Mouse (Mus musculus) mature B cell (primary cell): ENCODE data around the gene Lsamp.

Experiments used
- in situ Hi-C: fragments of 300-500 bp; cut with MboI; formaldehyde crosslinking; loops from 2 replicates; pipeline ENCODE4 v1.14.3; 2019

The Lsamp gene

DNA sequence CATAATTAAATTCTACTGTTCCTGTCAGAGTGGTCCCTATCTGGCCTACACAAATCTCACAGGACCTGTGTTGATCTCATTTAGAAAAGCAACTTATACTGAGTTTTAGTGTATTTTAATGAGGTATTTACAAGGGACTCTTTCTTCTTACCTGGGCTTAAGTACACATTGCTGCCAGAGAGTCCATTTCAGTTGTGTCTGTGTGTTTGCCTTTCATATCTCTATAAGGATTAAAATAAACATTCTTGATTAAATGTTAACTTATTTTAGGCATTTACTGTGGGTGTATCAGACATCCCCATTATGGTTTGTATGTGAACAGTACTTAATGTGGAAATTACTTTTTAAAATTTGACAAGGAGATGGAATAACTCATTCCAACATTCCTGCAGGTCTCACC lies 963.9 kb downstream of the Lsamp start:
- in situ Hi-C loops: no loop called here

DNA sequence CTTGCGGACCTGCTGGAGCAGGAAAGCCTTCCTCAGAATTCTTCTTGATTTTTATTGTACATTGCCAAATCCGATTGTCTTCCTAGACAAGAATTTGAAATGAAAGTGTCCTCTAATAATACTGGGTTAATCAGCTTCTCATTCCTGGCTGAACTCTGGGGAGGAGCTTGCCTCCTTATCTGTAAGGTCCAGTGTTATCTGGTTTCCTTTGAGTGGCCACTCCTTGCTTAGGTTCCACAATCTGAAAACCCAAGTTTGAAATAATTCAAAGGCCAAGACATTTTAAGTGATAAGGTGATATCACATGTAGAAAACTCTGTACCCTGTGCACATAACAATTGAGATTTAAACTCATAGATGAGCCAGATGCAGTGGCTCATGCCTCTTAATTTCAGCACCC lies 975.0 kb downstream of the Lsamp start:
- in situ Hi-C loops: no loop called here

DNA sequence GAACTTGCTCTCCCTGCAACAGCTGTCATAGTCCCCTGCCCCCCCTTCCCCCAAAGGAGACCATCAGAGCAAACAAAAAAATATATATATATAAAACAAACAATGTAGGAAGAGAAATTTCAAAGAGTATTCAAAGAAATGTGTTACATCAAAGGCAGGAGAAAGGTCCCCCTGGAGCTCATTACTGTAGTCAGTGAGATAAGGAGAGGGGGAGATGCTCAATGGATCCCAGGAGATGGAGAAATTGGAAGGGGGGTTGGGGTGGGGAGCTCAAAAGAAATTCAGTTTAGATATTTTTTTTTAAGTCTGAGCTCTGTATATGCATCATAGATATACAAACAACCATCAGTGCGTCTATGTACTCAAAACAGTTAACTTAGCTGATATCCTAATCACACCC lies 976.4 kb downstream of the Lsamp start:
- in situ Hi-C loops: no loop called here

DNA sequence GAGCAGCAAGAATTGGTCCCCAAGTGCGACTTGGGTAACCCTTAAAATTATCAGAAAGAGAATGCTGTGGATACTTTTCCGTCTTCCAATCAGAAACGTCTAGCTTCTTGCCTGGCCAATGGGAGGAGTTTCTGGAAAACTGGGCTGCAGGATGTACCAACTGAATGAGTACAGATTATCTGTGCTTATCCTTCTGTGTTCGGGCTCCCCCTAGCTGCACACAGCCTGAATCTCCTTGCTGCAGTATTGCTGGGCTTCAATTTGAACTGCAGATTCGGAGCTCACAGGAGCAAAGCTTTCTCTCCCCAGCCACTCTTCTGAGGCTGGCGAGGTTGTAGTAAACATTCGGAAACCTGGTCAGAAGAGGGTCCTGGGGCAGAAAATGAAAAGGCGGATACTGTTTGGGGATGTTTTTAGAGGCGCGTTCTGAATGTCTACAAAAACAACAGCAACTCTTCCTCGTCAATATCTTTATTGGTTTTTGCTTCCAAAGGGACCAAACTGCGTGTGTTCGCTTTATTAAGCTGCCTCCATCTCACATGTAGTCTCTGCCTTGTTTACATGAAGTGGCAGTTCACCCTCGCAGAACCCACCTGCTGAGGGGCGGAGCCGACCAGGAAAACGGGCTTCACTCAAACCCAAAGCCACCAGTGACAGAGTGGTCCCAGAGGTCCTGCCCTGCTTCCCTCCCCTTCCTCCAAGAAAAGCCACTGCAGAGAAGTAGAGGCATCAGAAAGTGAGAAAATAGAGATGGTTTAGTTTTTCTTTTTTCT lies 984.1 kb downstream of the Lsamp start:
- in situ Hi-C loops: no loop called here

DNA sequence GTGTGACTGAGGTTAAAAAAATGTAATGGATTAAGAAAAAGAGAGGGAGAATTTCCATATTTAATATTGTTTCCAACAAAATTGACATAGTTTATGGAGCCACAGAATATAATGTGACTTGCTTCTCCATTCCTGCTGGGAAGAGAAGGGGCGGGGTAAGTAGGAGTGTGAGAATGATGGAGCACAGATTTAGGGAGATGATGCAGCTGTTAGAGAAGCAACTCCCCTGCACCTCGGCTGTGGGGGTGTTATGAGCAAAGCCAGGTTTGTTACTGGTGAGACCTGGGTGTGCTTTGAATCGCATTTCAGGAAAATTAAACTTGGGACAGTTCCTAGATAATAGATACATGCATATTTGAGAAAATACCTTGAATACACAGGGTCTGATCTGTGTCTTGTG lies 987.2 kb downstream of the Lsamp start:
- in situ Hi-C loops: no loop called here

DNA sequence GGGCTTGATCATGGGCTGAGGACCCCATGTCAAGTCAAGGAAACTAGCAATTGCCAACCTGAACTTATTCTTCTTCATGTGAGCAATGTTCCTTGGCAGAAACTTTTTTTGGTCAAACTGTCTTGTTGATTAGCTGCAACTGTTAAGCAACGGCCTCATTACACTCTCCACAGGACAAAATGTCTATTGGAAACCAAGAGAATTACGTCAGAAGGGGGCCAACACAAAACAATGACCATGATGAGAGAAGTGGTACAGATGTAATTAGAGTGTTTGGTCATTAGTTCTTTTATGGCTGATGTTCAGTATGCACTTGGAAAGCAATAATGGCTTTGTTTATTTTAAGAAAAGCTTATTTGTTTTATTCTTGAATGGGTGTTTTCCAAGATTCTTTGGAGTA lies 989.9 kb downstream of the Lsamp start:
- in situ Hi-C loops: no loop called here

DNA sequence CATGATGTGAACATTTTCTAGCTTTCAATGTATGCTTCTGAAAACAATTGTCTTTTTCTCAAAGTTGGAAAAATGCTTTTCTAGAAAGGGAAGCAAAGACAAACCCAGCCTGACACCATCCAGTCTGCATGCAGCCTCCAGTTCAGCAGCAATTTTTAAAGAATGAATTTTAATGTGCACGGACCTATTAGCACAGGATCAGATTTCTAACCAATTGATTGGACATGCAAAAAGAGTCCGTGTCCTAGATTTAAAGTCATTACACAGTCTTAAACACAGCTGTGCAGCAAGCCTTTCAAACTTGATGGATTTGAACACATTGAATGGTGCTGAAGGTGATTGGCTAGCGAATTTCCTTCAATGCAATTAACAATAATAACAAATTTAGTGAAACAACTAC lies 998.9 kb downstream of the Lsamp start:
- in situ Hi-C loops: no loop called here

DNA sequence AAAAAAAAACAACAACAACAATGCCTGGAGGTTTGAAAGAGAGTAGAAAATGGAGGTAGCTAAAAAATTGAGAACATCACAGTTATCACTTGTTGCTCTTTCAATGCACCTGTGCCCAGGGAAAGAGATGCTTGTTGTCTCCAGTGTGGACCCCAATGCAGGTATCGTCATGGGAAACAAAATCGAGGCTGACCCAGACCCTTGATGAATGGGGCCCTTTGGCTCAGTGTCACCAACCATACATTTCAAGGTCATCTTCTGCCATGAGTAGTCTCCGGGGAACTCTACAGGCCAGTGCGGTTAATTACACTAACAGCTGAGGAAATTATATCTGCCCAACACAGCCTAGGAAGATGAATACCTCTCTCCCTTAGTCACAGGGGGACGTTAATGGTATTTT lies 1023.4 kb downstream of the Lsamp start:
- in situ Hi-C loops: no loop called here

DNA sequence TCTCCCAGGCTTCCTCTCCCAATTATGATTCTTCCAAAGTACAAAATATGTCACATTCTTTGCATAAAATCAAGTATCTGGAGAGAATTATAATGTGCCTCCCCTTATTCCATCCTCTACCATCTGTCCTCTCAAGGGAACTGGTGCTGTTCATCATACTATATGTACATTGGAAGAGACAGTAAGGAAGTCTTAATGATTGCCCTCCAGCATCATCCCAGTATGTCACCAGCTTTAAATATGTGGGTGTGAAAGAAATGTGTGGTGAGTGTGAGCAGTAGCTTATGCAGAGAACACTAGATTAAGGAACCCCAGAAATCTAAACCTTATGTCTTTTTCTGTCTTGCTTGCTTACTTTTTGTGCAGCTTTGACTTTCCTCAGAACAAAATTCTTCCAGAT lies 1050.6 kb downstream of the Lsamp start:
- in situ Hi-C loops: no loop called here

DNA sequence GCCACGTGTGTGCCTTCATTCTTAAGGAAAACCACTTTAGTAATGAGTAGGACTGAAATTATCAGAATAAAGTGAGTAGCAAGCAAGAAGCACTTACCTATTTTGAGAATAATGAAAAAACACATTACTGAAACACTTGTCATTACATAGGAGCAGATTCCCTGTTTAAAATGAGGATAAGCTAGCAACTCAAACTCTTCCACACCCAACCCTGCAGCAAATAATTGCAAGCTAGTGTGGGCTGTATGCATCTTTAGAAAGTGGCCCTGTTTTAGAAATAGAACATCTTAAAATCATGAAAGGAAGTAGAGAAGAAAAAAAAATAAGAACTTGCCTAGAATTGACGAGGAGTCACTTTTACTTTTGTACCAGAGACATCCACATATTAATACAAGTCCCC lies 1057.5 kb downstream of the Lsamp start:
- in situ Hi-C loops: no loop called here

DNA sequence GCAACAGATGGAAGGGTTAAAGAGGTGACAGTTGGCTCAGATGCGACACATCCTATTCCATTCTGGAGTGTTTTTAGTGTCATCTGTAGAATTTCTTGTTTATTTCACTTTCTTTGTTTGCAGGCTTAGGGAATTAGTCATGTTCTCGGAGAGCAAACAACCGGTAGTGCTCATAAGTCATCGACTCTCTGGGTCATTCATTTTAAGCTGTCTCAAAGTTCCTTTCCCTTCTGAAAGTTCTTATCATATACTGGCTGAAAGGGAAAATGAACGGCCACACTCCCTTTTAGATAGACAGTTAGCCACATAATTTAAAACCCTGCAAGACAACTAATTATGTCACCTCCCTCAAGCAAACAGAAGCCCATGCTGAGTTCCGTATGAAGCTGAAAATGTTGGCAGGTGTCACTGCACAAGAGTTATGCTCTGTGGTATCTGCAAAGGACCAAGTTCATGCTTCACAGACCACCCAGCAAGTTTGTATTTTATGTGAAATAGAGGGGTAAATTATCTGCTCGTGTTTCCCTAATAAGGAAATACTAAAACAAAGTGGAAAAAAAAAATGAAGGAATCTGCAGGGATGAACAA lies 1079.2 kb downstream of the Lsamp start:
- in situ Hi-C loops: no loop called here

DNA sequence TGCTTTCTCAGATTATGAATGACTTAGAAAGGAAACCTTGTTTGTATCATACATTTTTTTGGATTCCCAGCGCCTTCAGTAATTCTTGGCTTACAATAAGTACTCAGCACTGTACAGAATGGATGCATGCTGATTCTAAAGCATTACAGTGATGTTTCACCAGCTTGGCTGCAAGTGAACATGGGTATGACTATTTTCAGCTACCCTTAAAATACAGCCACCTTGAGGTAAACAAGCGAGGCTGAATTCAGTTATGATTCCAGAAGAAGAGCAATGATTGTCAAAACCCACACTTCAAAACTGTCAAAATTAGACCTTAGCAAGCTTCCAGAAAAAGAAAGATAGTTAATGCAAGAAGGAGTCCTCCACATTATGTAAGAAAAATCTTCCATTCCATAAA lies 1089.3 kb downstream of the Lsamp start:
- in situ Hi-C loops: no loop called here

DNA sequence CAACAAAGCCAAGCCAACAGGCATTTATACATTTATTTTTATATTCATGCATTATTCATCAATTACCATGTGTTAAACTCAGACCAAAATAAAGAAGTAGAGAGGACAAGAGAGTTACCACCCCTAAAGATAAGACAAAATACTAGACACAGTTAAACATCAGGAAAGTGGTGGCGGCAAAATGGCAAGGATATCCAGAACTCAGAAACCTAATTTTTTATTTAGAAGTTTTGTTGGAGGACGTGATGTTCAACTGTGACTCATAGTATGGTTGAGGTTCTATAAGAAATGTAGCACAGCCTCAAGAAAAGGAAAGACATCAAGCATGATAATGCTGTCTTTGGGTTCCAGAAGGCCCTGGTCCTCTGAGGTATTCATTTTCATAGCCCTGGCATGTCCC lies 1104.5 kb downstream of the Lsamp start:
- in situ Hi-C loops: no loop called here

DNA sequence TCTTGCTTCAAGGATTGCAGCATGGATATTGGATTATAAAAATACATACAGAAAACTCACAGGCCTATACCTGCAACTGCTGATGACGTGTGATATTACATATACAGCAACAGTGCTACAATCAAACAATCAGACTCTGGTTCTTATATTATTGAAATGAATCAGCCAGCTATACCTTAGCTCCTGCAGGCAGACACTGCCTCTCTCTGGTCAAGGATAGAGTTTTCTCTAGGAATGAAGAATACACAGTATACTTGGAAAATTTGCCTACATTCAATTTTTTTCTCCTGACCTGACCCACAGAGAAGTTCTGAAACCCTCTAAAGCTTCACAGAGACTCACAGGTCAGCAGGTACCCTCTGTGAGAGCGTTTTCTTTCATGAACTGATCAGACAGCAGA lies 1105.9 kb downstream of the Lsamp start:
- in situ Hi-C loops: no loop called here

DNA sequence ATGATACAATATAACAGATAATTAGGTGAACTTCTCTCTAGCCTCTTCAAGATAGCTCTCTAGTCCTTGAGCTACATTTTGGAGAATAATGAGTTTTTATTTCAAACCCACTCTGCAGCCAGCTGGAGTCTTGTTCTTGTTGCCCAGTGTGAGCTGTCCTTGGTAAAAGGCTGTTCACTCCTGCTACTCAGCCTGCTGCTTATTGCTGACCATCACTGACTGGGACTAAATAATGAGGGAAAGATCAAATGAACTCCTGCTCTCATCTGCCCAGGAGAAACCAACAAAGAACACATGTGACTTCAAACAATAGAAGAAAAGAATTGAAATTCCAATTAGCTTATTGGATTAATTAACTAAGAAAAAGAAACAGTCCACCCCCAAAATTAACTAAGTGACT lies 1107.1 kb downstream of the Lsamp start:
- in situ Hi-C loops: no loop called here

DNA sequence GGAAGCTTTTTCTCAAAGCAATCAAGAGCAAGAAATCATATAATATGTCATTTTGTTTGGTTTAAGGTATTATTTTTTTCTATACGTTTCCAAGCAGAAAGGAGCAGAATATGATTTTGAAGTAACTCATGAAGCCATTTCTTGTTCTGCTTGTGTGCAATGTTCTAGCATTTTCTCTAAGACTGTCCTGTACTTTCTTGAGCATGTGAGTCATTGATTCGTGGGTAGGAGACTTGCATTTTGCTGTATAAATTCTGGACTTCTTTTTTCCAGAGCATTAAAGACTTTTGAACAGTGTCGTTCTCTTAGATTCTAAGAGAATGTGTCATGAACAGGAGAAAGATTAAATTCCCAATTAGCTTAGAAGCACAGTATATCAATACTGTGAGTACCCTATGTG lies 1118.6 kb downstream of the Lsamp start:
- in situ Hi-C loops: no loop called here

DNA sequence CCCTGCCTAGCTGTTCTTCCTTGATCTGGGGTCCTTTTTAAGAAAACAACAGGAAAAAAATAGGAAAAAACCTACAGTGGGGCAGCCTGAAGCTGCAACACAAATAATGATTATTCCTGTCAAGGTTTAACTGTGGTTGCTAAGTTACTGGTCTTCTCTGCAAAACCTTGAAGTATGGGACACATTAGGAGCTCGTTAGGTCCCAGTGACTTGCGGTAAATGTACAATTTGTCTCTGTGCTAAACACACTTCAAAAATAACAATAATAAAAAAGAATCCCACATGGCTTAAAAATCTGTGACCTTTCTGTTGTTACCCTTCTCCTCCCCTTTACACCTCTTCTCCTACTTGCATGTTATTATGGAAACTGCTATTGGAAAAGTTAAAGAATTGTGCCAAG lies 1140.2 kb downstream of the Lsamp start:
- in situ Hi-C loops: no loop called here

DNA sequence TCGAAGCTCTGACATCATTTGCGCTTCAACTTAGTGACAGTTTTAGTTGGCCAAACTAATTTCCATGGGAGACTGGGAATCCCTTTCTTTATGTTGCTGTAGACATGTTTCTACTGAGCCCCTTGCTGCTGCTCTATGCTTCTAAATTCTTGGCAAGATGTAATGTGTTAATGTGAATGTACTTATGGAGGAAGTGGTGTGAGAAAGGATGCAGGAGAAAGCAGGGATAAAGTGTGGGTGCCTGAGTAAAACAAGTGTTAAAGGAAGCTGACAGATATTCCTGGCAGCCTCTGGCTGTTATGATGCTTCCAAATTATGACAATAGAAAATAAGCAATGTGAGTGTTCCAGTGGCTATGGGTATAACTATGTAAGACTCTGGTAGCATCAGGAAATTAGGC lies 1140.9 kb downstream of the Lsamp start:
- in situ Hi-C loops: no loop called here

DNA sequence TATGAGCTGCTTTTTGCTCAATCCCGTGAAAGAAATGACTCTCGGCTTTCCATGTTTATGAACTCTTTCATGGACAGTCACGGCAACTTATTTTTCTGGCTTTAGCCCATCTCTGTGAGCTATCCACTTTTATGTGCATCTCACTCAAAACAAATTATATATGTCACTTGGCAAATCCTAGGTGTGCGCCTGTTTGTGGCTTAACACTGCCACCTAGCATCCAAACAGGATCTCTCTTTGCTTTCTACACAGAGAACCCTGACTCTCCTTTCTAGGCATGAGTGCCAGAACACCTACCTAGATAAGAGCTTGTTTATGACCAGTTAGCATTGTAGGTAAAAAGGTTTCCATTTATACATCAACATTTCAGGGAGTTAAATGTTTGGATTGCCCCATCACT lies 1146.9 kb downstream of the Lsamp start:
- in situ Hi-C loops: no loop called here

DNA sequence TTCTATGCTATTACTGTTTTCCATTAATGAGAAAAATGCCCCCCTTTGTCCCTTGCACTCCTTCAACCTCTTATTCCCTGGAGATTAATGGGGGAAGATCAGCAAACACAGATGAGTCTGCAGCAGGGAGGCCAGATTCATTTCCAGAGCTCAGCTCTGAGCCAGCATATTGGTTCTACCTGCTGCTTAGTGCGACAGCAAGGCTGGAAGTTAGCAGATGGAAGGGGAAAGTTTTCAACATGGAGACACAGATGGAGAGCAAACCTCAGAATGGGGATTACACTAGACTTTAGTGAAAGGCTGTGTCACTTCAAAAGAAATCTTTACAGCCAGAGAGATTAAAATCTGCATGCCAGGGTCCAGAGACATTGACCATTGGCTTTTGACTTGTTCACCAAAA lies 1188.7 kb downstream of the Lsamp start:
- in situ Hi-C loops: no loop called here

DNA sequence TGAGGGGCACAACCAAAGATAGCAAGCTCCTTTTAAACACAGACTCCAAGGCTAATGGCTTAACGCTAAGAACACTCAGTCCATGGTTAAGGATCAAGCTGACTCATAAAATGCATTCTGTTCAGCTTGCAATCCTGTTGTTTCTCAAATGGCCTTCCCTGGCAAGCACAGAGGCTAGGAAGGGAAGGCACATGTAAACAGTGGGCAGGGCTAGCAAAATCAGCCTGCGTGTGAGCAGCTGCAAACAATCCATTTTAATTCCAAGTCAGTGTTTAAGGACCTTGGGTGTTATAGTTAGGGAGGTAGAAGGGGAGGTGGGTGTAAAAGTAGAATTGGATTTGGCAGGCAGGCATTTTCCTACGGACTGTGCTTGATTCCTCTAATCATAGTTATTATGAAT lies 1195.4 kb downstream of the Lsamp start:
- in situ Hi-C loops: no loop called here

DNA sequence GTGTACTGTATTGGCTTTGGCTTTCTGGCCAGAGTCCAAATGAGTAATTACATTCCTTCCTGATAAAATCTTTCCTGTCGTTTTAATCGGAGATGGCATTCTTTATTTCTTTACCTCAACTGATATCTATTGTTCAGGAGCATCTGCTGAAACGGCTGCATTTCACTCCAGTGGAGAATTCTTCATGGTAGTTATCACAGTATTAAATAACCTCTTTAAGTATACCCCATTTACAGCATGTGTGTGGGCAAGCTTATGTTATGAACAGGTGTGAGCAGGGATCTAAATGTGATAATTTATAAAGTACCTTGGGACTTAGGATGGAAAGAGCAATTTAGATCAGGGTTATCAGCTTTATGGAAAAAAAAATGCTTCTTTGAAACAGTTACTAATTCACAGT lies 1196.7 kb downstream of the Lsamp start:
- in situ Hi-C loops: no loop called here

DNA sequence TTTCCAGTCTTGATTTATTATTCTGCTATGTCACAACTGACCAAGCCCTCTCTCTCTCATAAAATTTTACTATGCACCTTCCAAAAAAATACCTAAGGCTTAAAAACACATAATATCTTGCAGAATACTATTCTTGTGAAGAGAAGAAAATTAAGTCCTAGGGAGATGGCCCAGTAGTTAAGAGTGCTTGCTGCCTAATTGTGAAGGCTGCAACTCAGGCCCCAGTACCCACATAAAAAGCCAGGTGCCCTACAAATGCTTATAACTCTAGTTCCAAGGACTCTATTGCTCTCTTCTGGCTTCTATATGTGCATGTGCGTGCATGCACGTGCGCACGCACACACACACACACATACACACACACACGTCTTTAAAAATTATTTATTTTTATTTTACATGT lies 1225.9 kb downstream of the Lsamp start:
- in situ Hi-C loops: no loop called here

DNA sequence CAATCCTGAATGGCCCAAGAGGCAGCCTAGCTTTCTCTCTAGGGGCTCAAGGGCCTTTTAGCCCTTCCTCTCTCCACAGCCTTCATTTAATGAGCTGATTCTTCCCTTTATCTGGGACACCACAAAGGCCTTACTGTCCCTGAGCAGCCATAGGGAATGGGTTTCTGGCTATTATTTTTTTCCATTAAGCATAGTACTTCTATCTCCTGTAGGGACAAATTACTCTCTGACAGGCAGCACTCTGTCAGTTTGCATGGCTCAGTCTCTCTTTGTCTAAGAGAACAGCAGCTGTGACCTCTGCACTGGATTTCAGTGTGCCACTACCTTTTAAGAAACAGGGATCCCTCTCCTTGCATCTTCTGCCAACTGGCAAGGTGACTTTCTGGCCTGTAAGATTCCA lies 1251.7 kb downstream of the Lsamp start:
- in situ Hi-C loops: no loop called here
